Mouse (Mus musculus) heart, postnatal 4 days (tissue): ENCODE measurements around the gene Xkr7. TPM values are rescaled to one million over a fixed set of nuclear protein-coding genes. Genes with fewer than 3 reads are reported as not detected.

Experiments used
- DNase-seq: peaks from one replicate; pipeline ENCODE4 v3.0.0; 2021
- total RNA-seq, 2 experiments: library from RNA; stranded (reverse); gene quantifications; 2 replicates each; pipeline ENCODE4 v1.2.3; 2021

The Xkr7 gene
- not detected for total RNA-seq

- no peak for DNase-seq
These were observed at the start of gene Xkr7 for GRCm38 (mm10) chr2:153031126-153032082. Xkr7 (plus strand) TSS chr2:153031852.

- DNase-seq, result no peak
These were observed 46.1 kb upstream of the Xkr7 start for GRCm38 (mm10) chr2:152985582-152985981.

- DNase-seq, result no peak
These were observed 40.1 kb upstream of the Xkr7 start for GRCm38 (mm10) chr2:152991529-152991928.

- DNase-seq, result no peak
These were observed 34.6 kb upstream of the Xkr7 start for GRCm38 (mm10) chr2:152997046-152997445.

- DNase-seq, result no peak
These were observed 29.0 kb upstream of the Xkr7 start for GRCm38 (mm10) chr2:153002492-153003248.

GRCm38 (mm10) chr2:153003681-153004338, 27.8 kb upstream of the Xkr7 start:
- DNase-seq, result no peak

- DNase-seq, result no peak
These were observed 25.7 kb upstream of the Xkr7 start for GRCm38 (mm10) chr2:153005981-153006380.

GRCm38 (mm10) chr2:153009192-153009973, 22.3 kb upstream of the Xkr7 start:
- DNase-seq, result no peak

GRCm38 (mm10) chr2:153013724-153014515, 17.7 kb upstream of the Xkr7 start:
- DNase-seq, result no peak

- peak; percentile 96 for DNase-seq
These were observed 16.7 kb upstream of the Xkr7 start, which contains the start of gene Pdrg1 for GRCm38 (mm10) chr2:153014758-153015593. Pdrg1 (minus strand) TSS chr2:153015427.

GRCm38 (mm10) chr2:153015804-153016203, 15.8 kb upstream of the Xkr7 start:
- no peak for DNase-seq

- DNase-seq, result no peak
These were observed 14.9 kb upstream of the Xkr7 start for GRCm38 (mm10) chr2:153016786-153017185.

- DNase-seq, result no peak
These were observed 12.3 kb upstream of the Xkr7 start for GRCm38 (mm10) chr2:153019355-153019754.

GRCm38 (mm10) chr2:153021163-153021562, 10.5 kb upstream of the Xkr7 start:
- DNase-seq, result no peak

GRCm38 (mm10) chr2:153022855-153023254, 8.8 kb upstream of the Xkr7 start:
- DNase-seq, result no peak

- no peak for DNase-seq
These were observed 5.6 kb upstream of the Xkr7 start for GRCm38 (mm10) chr2:153026052-153026451.

- DNase-seq, result no peak
These were observed 4.2 kb upstream of the Xkr7 start for GRCm38 (mm10) chr2:153027501-153027900.

- no peak for DNase-seq
These were observed 1.2 kb upstream of the Xkr7 start for GRCm38 (mm10) chr2:153030422-153030821.

- DNase-seq, result peak; percentile 94
These were observed 611 bp downstream of the Xkr7 start for GRCm38 (mm10) chr2:153032083-153032842.
